Mouse (Mus musculus) right cerebral cortex, postnatal 4 days (tissue): ENCODE data around the gene Unc13c.

ENCODE experiments used
- DNase-seq: peaks from one replicate; pipeline ENCODE4 v3.0.0-alpha.2; 2022

Gene Unc13c

GRCm38 (mm10) chr9:73968641-73969121 is at the start of gene Unc13c:
TSS of gene Unc13c (minus strand) at chr9:73968966.
- DNase-seq: peak; percentile 55

DNA sequence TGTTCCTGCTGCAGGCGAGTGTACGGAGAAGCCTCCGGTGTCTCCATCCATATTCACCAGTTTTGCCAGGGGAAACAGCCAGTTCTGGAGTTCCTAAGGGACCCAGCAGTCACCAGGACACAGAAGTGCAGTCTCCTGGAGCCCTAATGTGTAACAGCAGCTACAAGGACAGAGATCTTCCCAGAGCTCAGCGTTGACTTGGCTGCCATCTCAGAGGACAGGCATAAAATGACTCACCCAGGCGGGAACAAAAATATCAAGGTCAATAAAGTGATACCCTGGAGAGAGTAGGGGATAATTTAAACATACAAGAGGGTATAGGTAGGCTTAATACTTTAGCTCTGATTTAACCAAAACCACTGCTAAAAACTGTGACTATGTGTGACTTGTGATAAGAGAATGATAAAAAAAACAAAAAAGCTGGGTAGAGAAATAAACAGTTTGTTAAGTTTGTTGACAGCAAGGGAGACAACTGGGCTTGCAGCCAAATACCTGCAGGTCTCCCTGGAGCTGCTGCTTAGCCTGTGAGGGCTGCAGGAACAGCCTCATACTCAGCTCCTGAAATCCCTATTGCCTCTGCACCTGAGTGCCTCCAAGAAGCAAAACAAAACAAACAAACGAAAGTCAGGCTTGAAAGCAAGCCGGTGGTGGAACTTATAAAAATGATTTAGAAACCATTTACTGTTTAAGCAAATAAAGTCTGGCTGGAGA is 39.4 kb upstream of the Unc13c start:
- no peak for DNase-seq

- no peak for DNase-seq
These were observed 33.7 kb upstream of the Unc13c start for GRCm38 (mm10) chr9:74002388-74002990.

DNA sequence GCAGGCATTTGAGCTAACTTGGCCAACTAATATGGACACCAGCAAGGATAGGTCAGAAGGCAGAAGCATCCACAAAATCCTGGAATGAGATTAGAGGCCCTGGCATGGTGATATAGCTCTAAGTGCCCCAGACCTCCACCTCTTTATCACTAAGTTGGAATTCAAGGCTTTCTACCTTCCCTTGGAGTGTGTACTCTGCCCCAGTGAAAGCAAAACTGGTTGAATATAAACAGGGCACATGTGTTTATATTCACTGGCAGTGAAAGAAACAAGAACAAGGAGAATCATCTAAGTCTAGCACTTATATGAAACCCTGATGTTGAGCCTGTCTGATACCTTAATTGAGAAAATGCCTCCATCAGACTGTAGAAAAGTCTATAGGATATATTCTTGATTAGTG is 19.3 kb upstream of the Unc13c start:
- no peak for DNase-seq

DNA sequence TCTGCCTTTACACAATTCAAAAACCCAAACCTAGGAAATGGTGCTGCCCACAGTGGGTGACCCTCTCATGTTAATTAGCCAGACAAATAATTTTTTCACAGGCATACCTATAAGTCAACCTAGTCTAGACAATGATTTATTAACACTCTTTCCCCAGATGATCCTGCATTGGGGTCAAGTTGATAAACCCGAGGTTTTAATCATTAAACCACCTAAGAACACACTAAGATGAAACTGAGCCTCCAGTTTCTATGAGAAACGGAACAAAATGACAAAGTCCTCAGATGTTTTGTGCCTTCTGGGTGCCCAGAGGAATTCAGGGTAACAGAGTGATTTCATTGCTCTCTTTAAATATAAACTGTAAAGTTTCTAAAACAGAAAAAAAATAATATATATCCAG is 18.5 kb upstream of the Unc13c start:
- no peak for DNase-seq

DNA sequence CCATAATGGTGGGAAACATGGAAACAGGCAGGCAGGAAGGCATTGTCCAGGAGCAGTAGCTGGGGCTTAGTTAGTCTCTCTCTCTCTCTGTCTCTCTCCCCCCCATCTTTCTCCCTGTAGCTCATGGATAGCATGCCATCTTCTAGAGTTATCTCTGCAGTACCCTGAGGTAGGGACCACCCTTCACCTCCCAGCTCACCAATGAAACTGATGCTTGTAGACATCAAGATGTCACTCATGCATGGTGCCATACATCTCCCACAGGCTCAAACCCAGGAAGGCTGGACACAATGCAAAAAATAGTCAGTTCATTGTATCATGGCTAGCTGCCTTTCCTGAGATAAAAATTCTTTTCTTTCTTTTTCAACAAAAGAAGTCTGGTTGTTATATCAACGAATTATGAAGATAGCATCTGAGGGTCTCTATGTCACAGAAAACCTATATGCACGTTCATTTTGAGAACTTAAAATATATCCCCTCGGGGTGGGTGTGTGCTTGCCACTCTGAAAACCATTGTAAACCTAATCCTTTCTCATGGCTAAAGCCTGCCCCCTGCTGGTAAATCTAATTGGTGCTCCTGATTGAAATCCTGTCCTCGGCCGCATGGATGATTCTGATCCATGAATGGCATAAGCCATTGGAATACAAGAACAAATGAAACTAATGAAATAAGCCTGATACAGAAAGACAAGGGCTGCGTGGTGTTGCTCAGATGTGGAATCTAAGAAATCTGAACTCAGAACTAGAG is 14.0 kb upstream of the Unc13c start:
- DNase-seq: peak; percentile 88

DNA sequence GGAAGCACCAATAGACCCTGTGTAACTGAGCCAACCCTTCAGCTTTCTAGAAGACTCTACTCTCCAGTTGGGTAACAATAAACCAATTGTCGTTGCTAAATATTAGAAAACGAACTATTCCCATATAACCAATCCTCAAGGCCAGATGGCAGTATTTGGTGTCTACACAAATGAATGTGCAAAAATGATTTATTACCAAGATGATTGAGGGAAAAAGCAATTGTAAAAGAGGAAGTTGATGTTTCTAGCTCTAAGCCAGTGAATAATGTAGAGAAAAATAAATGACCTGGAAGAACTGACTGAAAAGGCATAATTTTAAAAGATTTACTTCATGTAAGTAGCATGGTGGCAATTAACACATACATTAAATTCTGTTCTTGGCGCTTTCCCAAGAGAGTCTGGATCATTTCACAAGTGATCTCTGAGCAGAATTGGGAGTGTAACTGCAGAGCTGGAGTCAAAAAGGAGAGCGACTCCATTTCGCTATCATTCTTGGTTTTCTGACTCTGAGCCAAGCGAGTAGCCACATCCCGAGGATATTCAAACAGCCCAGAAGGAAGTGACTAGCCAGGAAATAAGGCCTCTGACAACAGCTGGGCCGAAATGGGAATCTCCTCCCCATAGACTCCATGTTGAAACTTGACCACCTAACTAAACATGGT is 3.7 kb upstream of the Unc13c start:
- no peak for DNase-seq

DNA sequence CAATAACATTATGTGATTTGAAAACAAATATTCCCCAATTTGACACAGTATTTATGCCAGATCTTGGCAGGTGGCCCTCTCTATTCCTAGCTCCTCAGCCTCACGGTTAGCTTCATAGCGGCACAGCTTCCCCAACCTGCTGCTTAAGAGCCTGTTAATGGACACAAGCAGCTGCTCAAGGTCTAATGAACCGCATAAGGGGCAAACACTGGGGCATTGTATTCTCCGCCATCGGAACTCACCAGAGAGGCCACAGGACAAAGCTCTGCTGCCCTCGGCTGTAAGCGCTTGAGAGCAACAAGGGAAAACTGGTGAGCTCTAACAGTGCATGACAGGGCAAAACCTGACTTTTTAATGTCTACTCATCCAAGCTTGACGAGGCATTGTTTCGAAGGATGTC is 2.0 kb upstream of the Unc13c start:
- no peak for DNase-seq

DNA sequence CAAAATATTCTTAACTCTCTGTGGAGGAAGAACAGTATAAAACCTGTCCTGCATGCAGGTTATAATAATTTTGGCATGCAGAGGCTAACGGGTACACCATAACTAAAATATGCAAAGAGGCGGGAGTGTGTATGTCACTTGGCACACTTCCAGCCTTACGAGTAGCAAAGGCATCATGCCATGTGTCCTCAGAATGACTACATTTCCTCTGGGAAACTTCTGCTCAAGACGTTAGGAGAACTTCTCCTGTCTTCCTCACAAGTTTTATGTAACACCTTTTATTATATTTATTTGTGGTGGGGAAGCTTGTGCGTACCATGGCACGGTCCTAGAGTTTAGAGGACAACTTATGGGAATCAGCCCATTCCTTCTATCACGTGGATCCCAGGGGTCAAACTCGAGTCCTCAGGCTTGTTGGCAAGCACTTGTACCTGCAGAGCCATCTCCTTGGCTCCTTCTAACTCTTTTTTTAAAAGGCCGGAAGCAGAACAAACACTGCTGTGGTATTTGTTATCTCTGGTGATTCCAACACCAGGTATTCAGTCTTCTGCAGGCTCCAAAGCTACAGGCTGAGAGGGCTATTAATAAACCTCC is 3.3 kb downstream of the Unc13c start:
- no peak for DNase-seq

DNA sequence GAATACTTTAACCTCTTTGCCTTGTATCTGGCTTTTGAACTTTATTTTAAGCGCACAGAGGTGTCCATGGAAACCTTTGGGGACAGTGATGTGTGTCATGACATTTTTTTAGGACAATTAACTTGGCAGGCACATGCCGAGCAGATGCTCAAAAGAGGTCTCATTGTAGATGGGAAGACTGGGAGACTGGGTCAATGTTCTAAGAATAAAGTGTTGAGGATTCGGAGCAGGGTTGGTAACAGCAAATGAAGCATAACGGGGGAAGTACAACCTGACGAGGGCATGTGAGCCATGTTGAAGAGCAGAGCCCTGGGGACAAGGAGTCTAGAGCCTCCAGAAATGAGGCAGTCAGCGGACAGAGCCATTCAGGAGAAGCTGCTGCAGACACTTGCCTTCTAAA is 6.3 kb downstream of the Unc13c start:
- no peak for DNase-seq

- DNase-seq: no peak
These were observed 16.4 kb downstream of the Unc13c start for GRCm38 (mm10) chr9:73952331-73952730.

DNA sequence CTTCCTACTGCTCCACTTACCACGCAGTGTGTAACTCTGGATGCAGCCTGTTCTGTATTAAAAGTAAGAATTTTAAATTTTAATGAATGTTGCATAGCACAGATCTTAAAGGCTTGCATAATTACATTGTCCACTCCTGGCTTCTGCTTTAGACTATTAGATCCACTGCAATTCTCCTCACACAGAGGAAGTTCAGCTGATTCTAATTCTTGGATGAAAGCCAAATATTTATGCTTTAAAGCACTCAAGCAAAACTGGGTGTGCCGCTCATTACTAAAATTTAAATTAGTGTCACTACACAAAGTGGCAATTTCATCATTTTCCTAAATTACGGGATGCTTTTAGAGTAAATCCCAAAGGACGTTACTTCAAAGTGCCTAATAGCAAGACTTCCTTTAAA is 17.2 kb downstream of the Unc13c start:
- no peak for DNase-seq

- DNase-seq: peak; percentile 35
These were observed 33.9 kb downstream of the Unc13c start for GRCm38 (mm10) chr9:73934844-73935243.

GRCm38 (mm10) chr9:73931988-73932387 is 36.8 kb downstream of the Unc13c start:
- no peak for DNase-seq

- no peak for DNase-seq
These were observed 41.5 kb downstream of the Unc13c start for GRCm38 (mm10) chr9:73927276-73927675.

GRCm38 (mm10) chr9:73922449-73923115 is 46.2 kb downstream of the Unc13c start:
- DNase-seq: no peak

- no peak for DNase-seq
These were observed 62.8 kb downstream of the Unc13c start for GRCm38 (mm10) chr9:73905959-73906358.

GRCm38 (mm10) chr9:73898516-73898915 is 70.2 kb downstream of the Unc13c start:
- no peak for DNase-seq

- DNase-seq: no peak
These were observed 72.6 kb downstream of the Unc13c start for GRCm38 (mm10) chr9:73896210-73896609.

DNA sequence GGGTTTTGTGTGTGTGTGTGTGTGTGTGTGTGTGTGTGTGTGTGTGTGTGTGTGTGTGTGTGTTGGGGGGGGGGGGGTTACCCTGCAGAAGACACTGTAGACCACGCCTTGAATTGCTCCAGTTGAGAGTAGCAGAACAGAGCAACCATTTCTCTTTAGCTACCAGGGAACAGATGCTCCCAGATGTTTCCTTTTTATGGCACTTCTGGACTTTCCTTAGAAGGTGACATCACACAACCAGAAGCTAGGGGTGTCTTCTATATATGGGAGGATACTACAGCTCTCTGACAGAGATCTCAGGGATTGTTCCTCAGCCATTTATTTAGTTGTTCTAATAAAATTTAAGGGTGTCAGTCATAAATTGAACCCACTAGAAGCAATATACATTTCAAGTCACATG is 85.2 kb downstream of the Unc13c start:
- no peak for DNase-seq

DNA sequence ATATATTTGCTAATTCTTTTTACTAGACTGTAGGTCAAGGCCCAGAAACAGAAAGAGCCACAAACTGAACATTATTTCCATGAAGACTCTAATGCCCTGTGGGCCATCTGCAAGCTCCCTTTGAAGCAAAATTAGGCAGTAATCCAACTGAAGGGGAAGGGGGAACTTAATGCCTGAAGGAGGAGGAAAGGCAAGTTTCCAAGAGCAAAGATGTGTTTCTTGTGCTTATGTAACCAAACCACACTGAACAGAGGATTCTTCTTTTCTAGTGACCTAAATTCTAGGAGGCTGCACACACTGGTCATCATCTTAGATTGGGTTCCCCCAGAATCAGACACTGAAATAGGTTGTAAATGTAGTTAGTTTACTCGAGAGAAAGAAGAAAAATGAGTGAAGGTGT is 85.6 kb downstream of the Unc13c start:
- DNase-seq: no peak

- DNase-seq: no peak
These were observed 86.3 kb downstream of the Unc13c start for GRCm38 (mm10) chr9:73882393-73882919.
